Mouse (Mus musculus): ENCODE data around the gene Gm10282. TPM values are rescaled to one million over a fixed set of nuclear protein-coding genes. Genes with fewer than 3 reads are reported as not detected.

Gm10282 gene
- polyA plus RNA-seq, 1 experiment from 2014 or later = 10.9 TPM

DNA sequence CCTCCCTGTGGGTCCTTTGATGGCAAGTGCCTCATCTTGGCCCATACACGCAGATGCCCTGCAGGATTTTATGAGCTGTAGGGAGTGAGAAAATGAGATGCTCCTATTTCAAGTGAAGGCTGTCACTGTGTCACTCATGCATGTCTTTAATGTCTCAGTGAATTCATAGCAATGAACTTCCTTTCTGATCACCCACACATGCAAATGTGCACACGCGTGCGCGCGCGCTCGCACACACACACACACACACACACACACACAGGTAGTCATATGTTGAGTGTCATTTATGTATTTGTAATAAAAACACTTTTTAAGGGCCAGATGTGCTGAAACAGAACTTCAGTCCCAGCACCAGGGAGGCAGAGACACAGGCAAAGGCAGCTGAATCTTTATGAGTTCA is 38.0 kb downstream of the Gm10282 start:
- Histone ChIP-seq H3K4me2 (no peak overlapping the region), H3K9me3 (replicated peaks) (no peaks in the 10 kb centered on the region), H3K4me3 (replicated peaks) (no peak overlapping the region), H3K27ac (replicated peaks) (no peak overlapping the region), H3K9ac (replicated peaks) (no peak overlapping the region), H3K36me3 (no peaks in the 10 kb centered on the region), H3K4me1 (no peaks in the 10 kb centered on the region), H3K27me3 (replicated peaks) (no peaks in the 10 kb centered on the region)
- WGBS = 95% methylated on average over 8 of the region's 8 CpGs
- no peak for ATAC-seq (ENCODE audit: low FRiP score)

DNA sequence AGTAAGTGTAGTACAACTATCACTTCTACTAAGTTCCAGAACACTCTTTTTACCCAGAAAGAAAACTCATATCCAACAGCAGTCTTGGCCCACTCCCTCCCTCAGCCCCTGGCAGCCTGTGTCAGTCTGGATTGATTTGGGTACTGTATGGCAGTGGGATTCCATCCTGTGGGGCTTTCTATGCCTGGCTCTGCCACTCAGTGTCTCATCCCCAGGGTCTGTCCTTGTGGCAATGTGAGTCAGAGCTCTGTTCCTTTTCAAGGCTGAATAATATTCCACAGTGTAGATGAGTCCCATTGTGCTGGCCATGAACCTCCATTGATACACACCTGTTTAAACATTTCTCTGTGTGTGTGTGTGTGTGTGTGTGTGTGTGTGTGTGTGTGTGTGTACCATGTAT is 38.4 kb downstream of the Gm10282 start:
- Histone ChIP-seq H3K27me3 (replicated peaks) (no peaks in the 10 kb centered on the region), H3K4me2 (no peak overlapping the region), H3K9me3 (replicated peaks) (no peaks in the 10 kb centered on the region), H3K4me3 (replicated peaks) (no peak overlapping the region), H3K9ac (replicated peaks) (no peak overlapping the region), H3K4me1 (no peaks in the 10 kb centered on the region), H3K27ac (replicated peaks) (no peak overlapping the region), H3K36me3 (no peaks in the 10 kb centered on the region)
- ATAC-seq (ENCODE audit: low FRiP score) = no peak

DNA sequence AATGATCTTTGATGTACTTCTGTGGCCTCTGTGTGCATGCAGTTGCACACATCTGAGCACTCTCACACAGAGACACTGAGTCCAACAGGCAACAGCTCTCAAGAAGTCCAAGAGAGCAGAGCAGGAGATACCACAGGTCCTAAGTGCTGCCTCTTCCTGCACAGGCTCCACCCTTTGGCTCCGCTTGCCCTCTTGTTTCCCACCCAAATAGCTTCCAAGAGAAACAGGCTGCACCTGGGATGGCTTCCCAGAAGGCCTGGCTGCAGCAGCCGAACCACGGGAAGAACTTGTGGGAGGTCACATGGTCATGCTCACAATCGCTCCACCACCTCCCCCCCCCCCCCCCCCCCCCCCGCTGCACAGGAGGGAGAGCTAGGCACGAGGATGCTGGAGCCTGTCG is 39.7 kb downstream of the Gm10282 start:
- Histone ChIP-seq H3K27me3 (replicated peaks) (no peaks in the 10 kb centered on the region), H3K9me3 (replicated peaks) (no peaks in the 10 kb centered on the region), H3K9ac (replicated peaks) (no peak overlapping the region), H3K27ac (replicated peaks) (no peak overlapping the region), H3K4me3 (replicated peaks) (no peak overlapping the region), H3K36me3 (no peaks in the 10 kb centered on the region), H3K4me1 (no peaks in the 10 kb centered on the region), H3K4me2 (no peak overlapping the region)
- ATAC-seq (ENCODE audit: low FRiP score) = no peak
- WGBS = 72% methylated on average over 4 of the region's 7 CpGs

DNA sequence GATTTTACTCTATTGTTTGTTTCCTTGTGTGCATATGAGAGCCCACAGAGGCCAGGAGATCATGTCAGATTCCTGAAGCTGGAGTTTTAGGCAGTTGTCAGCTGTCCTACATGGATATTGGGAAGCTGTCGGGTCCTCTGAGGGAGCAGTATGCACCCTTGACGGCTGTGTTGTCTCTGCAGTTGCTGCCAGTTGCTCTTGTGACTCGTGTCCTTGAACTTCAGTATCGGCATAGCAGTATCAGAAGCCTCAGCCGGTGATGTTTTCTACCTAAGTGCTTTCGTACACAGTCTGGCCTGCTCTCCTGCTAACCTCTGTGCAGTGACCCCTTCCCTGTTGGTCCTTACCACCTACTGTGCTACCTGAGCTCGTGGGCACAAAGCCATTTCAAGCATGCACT is 41.6 kb downstream of the Gm10282 start:
- Histone ChIP-seq H3K4me1 (no peaks in the 10 kb centered on the region), H3K27me3 (replicated peaks) (no peaks in the 10 kb centered on the region), H3K4me2 (no peak overlapping the region), H3K9ac (replicated peaks) (no peak overlapping the region), H3K4me3 (replicated peaks) (no peak overlapping the region), H3K36me3 (no peaks in the 10 kb centered on the region), H3K27ac (replicated peaks) (no peak overlapping the region), H3K9me3 (replicated peaks) (no peaks in the 10 kb centered on the region)
- ATAC-seq (ENCODE audit: low FRiP score) = no peak
- WGBS = 70% methylated on average over 7 of the region's 7 CpGs

GRCm38 (mm10) chr8:72262756-72263155 is 42.3 kb downstream of the Gm10282 start:
- WGBS = 90% methylated on average over 2 of the region's 2 CpGs
- Histone ChIP-seq H3K4me3 (replicated peaks) (no peak overlapping the region), H3K36me3 (no peaks in the 10 kb centered on the region), H3K4me2 (no peak overlapping the region), H3K9me3 (replicated peaks) (no peaks in the 10 kb centered on the region), H3K4me1 (no peaks in the 10 kb centered on the region), H3K9ac (replicated peaks) (no peak overlapping the region), H3K27ac (replicated peaks) (no peak overlapping the region), H3K27me3 (replicated peaks) (no peaks in the 10 kb centered on the region)
- no peak for ATAC-seq (ENCODE audit: low FRiP score)

- Histone ChIP-seq H3K27me3 (replicated peaks) (no peaks in the 10 kb centered on the region), H3K27ac (replicated peaks) (no peak overlapping the region), H3K4me2 (no peak overlapping the region), H3K9me3 (replicated peaks) (no peaks in the 10 kb centered on the region), H3K9ac (replicated peaks) (no peak overlapping the region), H3K4me3 (replicated peaks) (no peak overlapping the region), H3K36me3 (peaks cover 2% of the 10 kb centered on the region; the same call in 1 of the 2 replicates), H3K4me1 (no peaks in the 10 kb centered on the region)
- ATAC-seq (ENCODE audit: low FRiP score) = no peak
- 57% methylated on average over 5 of the region's 5 CpGs for WGBS
These were observed 43.2 kb downstream of the Gm10282 start for GRCm38 (mm10) chr8:72261872-72262271.

GRCm38 (mm10) chr8:72261431-72261830 is 43.6 kb downstream of the Gm10282 start:
- H3K27me3 ChIP-seq (replicated peaks) = no peaks in the 10 kb centered on the region
- ATAC-seq (ENCODE audit: low FRiP score) = no peak
- H3K4me2 ChIP-seq = no peak overlapping the region
- no peak overlapping the region for H3K27ac ChIP-seq (replicated peaks)
- no peak overlapping the region for H3K4me3 ChIP-seq (replicated peaks)
- H3K36me3 ChIP-seq = peaks cover 5% of the 10 kb centered on the region; the same call in 1 of the 2 replicates
- no peaks in the 10 kb centered on the region for H3K9me3 ChIP-seq (replicated peaks)
- no peak overlapping the region for H3K9ac ChIP-seq (replicated peaks)
- H3K4me1 ChIP-seq = no peaks in the 10 kb centered on the region

DNA sequence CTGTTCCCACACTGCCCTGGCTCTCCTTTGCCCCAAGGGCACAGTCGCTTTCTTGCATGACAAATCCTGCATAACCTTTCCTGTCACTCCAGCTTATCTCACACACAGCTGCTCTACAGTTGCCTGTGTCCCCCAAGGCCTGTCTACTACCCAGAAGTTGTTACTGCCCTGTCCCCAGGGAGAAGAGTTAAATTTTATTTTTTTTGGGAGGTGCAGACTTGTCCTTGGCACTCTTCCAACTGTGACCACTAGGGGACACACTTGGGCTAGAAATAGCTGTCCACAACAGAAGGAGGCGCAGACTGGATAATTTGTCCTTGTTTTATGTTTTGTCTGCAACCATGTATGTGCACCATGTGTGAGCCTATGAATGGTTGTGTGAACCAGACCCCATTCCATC is 44.0 kb downstream of the Gm10282 start:
- H3K4me2 ChIP-seq = no peak overlapping the region
- no peaks in the 10 kb centered on the region for H3K4me1 ChIP-seq
- WGBS = 22% methylated on average over 2 of the region's 2 CpGs
- ATAC-seq (ENCODE audit: low FRiP score) = peak; percentile 36; the same call in 1 of the 2 replicates
- H3K27me3 ChIP-seq (replicated peaks) = no peaks in the 10 kb centered on the region
- peaks cover 5% of the 10 kb centered on the region for H3K36me3 ChIP-seq
- no peaks in the 10 kb centered on the region for H3K9me3 ChIP-seq (replicated peaks)
- H3K9ac ChIP-seq (replicated peaks) = no peak overlapping the region
- no peak overlapping the region for H3K27ac ChIP-seq (replicated peaks)
- no peak overlapping the region for H3K4me3 ChIP-seq (replicated peaks)

DNA sequence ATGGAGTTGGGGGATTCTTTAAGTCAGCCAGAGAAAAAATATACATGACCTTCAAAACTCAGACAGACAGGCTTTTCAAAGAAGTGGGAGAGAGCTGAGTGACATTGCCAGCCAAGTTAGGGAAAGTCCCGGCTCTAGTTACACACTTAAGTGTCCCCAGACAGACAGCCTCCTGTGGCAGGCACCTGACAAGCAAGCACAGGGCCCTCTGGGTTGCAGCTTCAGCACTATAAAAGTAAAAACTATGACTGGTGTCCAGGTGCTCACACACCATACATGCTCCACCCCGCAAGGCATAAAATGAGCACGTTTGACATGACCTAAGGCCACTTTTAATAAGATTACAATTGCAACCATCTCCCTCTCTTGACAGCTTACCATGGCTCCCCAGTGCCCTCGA is 44.5 kb downstream of the Gm10282 start:
- H3K4me1 ChIP-seq = no peaks in the 10 kb centered on the region
- ATAC-seq (ENCODE audit: low FRiP score) = no peak
- no peaks in the 10 kb centered on the region for H3K27me3 ChIP-seq (replicated peaks)
- no peak overlapping the region for H3K9ac ChIP-seq (replicated peaks)
- WGBS = 46% methylated on average over 4 of the region's 4 CpGs
- H3K4me2 ChIP-seq = no peak overlapping the region
- H3K36me3 ChIP-seq = peaks cover 7% of the 10 kb centered on the region
- no peak overlapping the region for H3K27ac ChIP-seq (replicated peaks)
- H3K9me3 ChIP-seq (replicated peaks) = no peaks in the 10 kb centered on the region
- no peak overlapping the region for H3K4me3 ChIP-seq (replicated peaks)

GRCm38 (mm10) chr8:72259862-72260261 is 45.2 kb downstream of the Gm10282 start:
- ATAC-seq (ENCODE audit: low FRiP score) = no peak
- no peaks in the 10 kb centered on the region for H3K4me1 ChIP-seq
- H3K9ac ChIP-seq (replicated peaks) = no peak overlapping the region
- H3K4me2 ChIP-seq = no peak overlapping the region
- H3K9me3 ChIP-seq (replicated peaks) = no peaks in the 10 kb centered on the region
- H3K27me3 ChIP-seq (replicated peaks) = no peaks in the 10 kb centered on the region
- whole genome bisulfite sequencing = 61% methylated on average over 2 of the region's 2 CpGs
- H3K36me3 ChIP-seq = peaks cover 15% of the 10 kb centered on the region
- no peak overlapping the region for H3K4me3 ChIP-seq (replicated peaks)
- H3K27ac ChIP-seq (replicated peaks) = no peak overlapping the region

- H3K36me3 ChIP-seq = peaks cover 32% of the 10 kb centered on the region
- H3K4me2 ChIP-seq = no peak overlapping the region
- H3K27ac ChIP-seq (replicated peaks) = no peak overlapping the region
- H3K9ac ChIP-seq (replicated peaks) = no peak overlapping the region
- no peaks in the 10 kb centered on the region for H3K9me3 ChIP-seq (replicated peaks)
- H3K27me3 ChIP-seq (replicated peaks) = no peaks in the 10 kb centered on the region
- no peak overlapping the region for H3K4me3 ChIP-seq (replicated peaks)
- ATAC-seq (ENCODE audit: low FRiP score) = no peak
- H3K4me1 ChIP-seq = no peaks in the 10 kb centered on the region
- 79% methylated on average over 1 of the region's 1 CpGs for WGBS
These were observed 47.2 kb downstream of the Gm10282 start for GRCm38 (mm10) chr8:72257902-72258238.

DNA sequence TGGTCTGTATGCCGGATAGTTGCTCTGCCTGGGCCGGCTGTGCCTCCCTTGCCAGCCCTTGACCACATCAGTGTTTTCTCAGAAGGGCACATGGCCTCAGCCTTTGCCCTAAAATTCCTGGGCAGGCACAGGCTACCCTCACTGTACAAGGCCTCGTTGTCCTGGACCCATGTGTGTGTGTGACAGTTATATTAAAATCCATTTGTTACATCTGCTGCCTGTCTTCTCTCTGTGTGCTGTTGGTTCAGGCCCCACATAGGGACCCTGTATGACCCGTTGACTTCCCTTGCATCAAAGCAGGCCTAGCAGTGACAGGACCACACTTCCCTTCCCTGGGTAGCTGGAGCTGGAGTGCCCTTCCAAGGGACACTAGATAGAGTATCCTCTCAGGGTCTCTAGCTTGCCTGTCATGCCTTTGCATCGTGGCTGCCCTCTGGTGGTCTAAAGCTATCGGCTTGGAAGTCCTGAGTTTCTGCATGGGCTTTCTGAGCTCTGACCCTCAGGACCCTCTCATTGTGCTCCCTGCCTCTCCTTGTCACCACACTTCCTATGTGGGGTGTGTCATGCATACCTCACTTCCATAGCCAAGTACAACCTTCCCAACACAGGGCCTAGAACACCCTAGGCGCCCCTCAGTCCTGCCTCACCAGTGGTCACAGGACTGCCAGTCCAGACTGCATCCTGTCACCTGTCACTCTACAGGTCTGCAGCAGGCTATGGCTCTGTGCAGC is 47.7 kb downstream of the Gm10282 start:
- no peak overlapping the region for H3K27ac ChIP-seq (replicated peaks)
- H3K4me3 ChIP-seq (replicated peaks) = no peak overlapping the region
- no peaks in the 10 kb centered on the region for H3K9me3 ChIP-seq (replicated peaks)
- no peak overlapping the region for H3K9ac ChIP-seq (replicated peaks)
- H3K4me2 ChIP-seq = no peak overlapping the region
- no peaks in the 10 kb centered on the region for H3K27me3 ChIP-seq (replicated peaks)
- peaks cover 37% of the 10 kb centered on the region for H3K36me3 ChIP-seq
- 58% methylated on average over 7 of the region's 7 CpGs for WGBS
- peak; percentile 20; the same call in 1 of the 2 replicates for ATAC-seq (ENCODE audit: low FRiP score)
- no peaks in the 10 kb centered on the region for H3K4me1 ChIP-seq
